9 mouse cellular contexts compared by ENCODE assay signal in the genomic region with DNA sequence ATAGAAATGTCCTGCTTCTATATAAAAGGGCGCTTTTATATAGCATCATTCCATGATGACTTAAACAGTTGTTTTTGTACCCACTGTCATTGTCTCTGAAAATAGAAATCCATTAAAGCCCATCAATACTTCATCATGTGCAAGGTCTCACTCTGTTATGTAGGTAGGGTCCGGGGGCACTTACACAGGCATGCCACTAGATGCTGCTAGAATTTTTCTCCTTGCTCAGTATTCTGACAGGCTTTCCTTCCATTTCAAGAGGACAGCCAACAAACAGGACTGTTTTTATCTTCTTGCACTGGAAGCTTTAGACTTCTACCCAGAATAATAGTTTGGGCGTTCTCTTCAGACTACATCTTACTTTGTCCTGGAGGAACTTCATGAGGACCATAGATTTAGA.
DNase-seq lines count a peak whose midpoint lies in the region; ATAC-seq lines count a peak whose summit lies in the region.
"Had no signal": no experiment of that assay in that cellular context is flagged by ENCODE, and none has a peak within 500 bp of the region (broad histone marks: within the 10 kb centered on the region; RNA-seq: fewer than 3 reads in every experiment).

No protein-coding gene starts in this region.

- H3K36me3 ChIP-seq in kidney, embryonic 15.5 days, result no peaks in the 10 kb centered on the region
- H3K36me3 ChIP-seq in midbrain, embryonic 15.5 days (replicated peaks), result no peaks in the 10 kb centered on the region

- no peaks in the 10 kb centered on the region for H3K9me3 ChIP-seq in kidney, embryonic 15.5 days (replicated peaks)
- no peaks in the 10 kb centered on the region for H3K9me3 ChIP-seq in midbrain, embryonic 15.5 days
- H3K9me3 ChIP-seq: megakaryocyte, embryonic 14.5 days had no signal

- H3K4me1 ChIP-seq in kidney, embryonic 15.5 days, result no peaks in the 10 kb centered on the region
- no peaks in the 10 kb centered on the region for H3K4me1 ChIP-seq in midbrain, embryonic 15.5 days
- H3K4me1 ChIP-seq: megakaryocyte, embryonic 14.5 days had no signal

- H3K4me3 ChIP-seq in kidney, embryonic 15.5 days (replicated peaks), result no peak overlapping the region
- no peak overlapping the region for H3K4me3 ChIP-seq in midbrain, embryonic 15.5 days
- H3K4me3 ChIP-seq: megakaryocyte, embryonic 14.5 days had no signal

- WGBS in kidney, embryonic 15.5 days, result 57% methylated on average over 3 of the region's 3 CpGs
- 59% methylated on average over 3 of the region's 3 CpGs for WGBS in midbrain, embryonic 15.5 days

- H3K9ac ChIP-seq in kidney, embryonic 15.5 days, result no peak overlapping the region
- no peak overlapping the region for H3K9ac ChIP-seq in midbrain, embryonic 15.5 days

- DNase-seq in kidney, adult 18-20 months, result no peak
- DNase-seq in adipocyte (ENCODE audit: low spot score), result peak; percentile 26
- peak; percentile 16 for DNase-seq in forelimb bud, embryonic 11.5 days (ENCODE audit: low read depth, low spot score)
- no peak for DNase-seq in adrenal gland, adult 8-10 months
- DNase-seq in urinary bladder, postnatal 25 days (ENCODE audit: low spot score), result no peak

- H3K4me2 ChIP-seq in kidney, embryonic 15.5 days, result no peak overlapping the region
- no peak overlapping the region for H3K4me2 ChIP-seq in midbrain, embryonic 15.5 days

- no peaks in the 10 kb centered on the region for H3K27me3 ChIP-seq in kidney, embryonic 15.5 days
- no peaks in the 10 kb centered on the region for H3K27me3 ChIP-seq in midbrain, embryonic 15.5 days (replicated peaks)
- H3K27me3 ChIP-seq: megakaryocyte, embryonic 14.5 days had no signal

- no peak overlapping the region for H3K27ac ChIP-seq in kidney, embryonic 15.5 days
- no peak overlapping the region for H3K27ac ChIP-seq in midbrain, embryonic 15.5 days

- ATAC-seq in kidney, embryonic 15.5 days (replicated peaks; ENCODE audit: low FRiP score), result peak; percentile 58; the same call in 1 of the 2 replicates
- peak; percentile 94 for ATAC-seq in midbrain, embryonic 15.5 days (replicated peaks)
- ATAC-seq in monocyte, adult 5-6 weeks (replicated peaks; ENCODE audit: insufficient number of reproducible peaks, low FRiP score, low TSS enrichment, poor library complexity, severe bottlenecking), result no peak

Comparison
In these comparisons a context has a peak if more than half of its experiments do, and no peak if none do; other contexts are left out.
1. DNase-seq: peak in adipocyte (single experiment) and forelimb bud, embryonic 11.5 days (single experiment); none in kidney, adult 18-20 months (single experiment), adrenal gland, adult 8-10 months (single experiment) and urinary bladder, postnatal 25 days (single experiment).